Mouse (Mus musculus): Measurements from ENCODE around the gene Hsd17b1.

Hsd17b1 gene

DNA sequence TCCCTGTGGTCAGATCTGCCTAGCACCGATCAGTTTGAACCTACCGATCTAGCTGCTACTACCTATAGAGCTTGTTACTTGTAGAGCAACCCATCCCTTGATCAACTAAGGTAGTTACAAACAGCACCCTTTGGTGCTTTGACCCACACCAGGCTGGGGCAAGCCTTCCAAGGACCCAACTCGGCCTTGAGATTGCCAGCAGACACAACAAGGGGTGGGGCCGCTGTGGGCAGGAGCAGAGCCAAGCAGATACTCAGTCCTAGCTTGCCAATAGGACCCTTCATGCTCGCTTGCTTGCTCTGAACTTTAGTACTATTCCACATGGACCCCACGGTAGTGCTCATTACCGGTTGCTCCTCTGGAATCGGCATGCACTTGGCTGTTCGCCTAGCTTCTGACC, at the start of gene Hsd17b1:
Hsd17b1 (plus strand) TSS at position 291 of the 400 bp plus-strand sequence.
- no peak for DNase-seq (ENCODE audit: extremely low read depth, insufficient read length, low spot score)

DNA sequence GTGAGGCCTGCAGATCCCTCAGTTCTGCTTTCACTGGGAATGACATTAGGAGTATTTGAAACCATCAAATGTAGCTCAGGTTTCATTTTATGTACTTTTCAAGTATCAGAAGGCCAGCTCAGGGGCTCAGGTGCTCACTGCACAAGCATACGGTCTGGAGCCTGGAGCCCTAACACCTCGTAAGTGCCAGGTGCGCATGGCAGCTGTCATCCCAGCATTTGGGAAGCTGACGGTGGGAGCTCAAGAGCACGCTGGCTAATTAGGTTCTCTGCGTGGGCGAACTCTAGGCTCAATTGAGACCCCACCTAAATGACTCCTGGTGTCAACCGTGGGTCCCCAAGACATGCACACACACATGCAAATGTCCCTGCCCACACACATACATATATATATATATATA, 48.9 kb upstream of the Hsd17b1 start:
- no peak for DNase-seq (ENCODE audit: extremely low read depth, insufficient read length, low spot score)

DNA sequence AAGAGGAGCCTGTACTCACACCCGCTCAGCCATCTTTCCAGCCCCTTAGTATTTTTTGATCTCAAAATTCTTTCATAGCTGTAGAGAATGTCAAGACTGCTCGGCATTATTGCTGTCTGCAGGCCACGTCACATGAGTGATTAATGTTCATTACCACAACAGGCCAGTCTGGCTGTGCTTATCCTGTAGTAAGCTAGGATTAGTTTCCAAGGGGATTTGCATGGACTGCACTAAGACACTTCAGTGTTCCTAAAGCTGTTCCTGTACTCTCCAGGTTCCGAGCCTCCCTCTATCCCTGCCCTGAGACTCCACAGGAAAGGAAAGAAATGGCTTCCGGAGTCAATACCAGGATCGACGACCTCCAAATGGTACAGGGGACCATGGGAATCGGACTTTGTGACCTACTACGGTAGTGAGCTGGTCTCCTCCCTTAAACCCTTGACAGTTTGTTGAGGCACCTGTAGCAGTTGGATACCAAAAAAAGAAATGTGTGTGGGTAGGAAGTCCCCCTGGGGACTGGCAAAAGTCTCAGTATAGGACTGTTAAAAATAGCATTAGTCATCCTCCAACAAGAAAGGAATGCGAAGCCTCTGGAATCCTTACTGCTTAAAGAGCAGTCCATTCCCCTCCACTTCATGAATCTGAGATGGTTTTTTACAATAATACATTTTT, 47.9 kb upstream of the Hsd17b1 start:
- DNase-seq (ENCODE audit: extremely low read depth, insufficient read length, low spot score): no peak

DNA sequence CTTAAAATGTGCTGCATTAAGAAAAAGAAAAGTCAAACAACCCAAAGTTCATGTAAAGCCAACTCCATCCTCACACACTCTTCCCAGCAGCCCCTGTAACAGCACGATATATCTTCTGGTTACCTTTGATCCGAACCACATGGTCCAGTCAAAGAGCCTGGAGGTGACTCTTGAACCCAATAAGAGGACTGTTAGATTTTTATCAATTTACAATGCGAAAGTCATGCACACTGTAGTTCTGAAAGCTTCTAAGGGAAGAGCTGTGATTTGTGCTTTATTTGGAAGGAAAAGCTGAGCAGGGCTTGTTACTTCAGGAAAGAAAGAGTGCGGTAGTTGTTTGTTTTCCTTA, 47.4 kb upstream of the Hsd17b1 start:
- no peak for DNase-seq (ENCODE audit: extremely low read depth, insufficient read length, low spot score)

DNA sequence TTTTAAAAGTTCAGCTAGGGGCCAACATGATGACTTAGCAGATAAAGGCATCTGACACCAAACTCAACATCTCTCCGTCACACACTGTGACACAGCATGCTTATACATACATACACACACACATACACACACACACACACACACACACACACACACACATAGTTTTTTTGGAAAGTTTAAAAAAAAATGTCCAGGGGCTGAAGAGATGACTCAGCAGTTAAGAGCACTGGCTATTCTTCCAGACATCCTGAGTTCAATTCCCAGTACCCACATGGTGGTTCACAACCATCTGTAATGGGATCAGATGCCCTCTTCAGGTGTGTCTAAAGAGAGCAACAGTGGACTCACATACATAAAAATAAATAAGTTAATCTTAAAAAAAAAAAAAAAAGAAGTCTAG, 46.7 kb upstream of the Hsd17b1 start:
- no peak for DNase-seq (ENCODE audit: extremely low read depth, insufficient read length, low spot score)

DNA sequence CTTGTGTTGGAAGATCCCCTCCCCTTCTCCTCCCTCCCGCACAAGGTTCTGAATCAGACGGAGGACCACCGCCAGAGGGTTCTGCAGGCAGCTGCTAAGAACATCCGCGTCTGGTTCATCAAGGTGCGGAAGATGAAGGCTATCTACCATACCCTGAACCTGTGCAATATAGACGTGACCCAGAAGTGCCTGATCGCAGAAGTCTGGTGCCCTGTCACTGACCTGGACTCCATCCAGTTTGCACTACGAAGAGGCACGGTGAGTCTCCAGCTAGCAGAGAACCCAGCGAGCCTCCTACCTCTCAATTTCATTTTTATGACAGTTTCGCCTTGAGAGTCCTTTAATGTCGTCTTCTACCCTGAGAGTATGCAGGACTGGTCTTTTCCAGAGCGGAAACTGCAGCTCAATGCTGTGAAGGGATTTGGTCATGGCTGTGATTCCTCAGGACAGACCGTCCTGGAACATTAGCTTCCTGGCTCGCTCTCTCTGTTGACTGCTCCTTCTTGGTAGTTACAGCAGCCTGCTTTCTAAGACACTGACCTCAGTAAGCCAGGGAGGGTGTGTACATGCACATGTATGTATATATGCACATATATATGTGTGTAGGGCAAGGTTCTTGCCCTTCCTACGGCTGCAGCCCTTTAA, 44.2 kb upstream of the Hsd17b1 start:
- DNase-seq (ENCODE audit: extremely low read depth, insufficient read length, low spot score): no peak

DNA sequence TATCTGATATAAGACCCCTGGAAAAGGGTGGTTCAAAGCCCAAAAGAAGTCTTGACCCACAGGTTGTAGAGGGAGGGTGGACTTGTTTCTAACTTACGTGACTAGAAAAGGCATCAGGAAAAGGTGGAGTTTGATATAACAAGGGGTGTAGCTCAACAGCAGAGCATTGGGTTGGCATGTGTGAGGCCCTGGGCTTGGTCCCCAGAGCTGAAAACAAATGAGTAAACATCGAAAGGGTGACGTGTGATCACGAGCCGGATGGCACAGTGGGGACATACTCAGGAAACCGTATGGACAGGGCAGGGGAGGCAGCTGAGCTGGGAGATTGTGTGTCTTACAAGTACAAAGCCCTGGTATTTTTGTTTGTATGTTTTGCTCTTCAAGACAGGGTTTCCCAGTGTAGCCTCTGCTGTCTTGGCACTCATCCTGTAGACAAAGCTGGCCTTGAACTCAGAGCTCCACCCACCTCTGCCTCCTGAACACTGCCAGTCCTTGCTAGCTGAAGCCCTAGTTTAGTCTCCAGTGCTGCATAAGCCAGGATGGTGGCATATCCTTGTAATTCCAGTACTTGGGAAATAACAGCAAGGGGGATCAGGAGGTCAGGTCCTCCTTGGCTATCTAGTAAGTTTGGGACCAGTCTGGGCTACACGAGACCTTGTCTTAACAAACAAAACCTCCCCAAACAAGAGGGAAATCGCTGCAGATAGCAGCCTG, 43.4 kb upstream of the Hsd17b1 start:
- DNase-seq (ENCODE audit: extremely low read depth, insufficient read length, low spot score): no peak

DNA sequence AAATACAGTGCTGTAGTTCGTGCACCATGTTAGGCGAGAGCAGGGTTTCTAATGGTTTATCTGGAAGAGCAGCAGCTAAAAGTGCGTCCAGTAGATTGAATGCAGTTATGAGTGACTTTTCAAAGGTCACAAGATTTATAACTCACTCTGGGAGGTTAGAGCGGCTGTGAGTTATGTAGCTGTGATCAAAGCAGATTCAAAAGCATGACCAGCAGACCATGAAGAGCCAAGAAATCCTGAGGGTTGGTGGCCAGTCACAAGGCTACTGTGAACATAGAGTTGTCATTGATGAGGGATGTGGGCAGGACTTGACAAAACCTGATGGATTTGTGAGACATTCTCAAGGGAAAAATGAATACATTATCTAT, 42.9 kb upstream of the Hsd17b1 start:
- DNase-seq (ENCODE audit: extremely low read depth, insufficient read length, low spot score): no peak

DNA sequence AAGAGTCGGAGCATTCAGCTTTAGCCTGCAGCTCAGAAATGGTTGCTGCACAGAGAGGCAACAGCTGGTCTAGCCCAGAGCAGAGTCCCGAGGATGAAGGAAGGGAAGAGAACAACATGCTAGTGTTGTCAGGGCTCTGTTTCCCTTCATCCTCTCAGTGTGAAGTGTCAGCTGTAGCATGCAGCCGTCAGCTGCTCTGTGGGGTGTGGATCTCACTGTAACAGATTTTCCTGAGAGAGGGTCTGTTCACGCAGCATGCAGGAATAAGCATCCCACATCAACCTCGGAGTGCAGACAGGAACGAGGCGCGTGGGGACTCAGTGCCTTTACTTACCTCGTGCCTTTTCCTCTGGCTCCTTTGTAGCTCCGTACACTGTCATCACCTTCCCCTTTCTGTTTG, 40.4 kb upstream of the Hsd17b1 start:
- no peak for DNase-seq (ENCODE audit: extremely low read depth, insufficient read length, low spot score)

DNA sequence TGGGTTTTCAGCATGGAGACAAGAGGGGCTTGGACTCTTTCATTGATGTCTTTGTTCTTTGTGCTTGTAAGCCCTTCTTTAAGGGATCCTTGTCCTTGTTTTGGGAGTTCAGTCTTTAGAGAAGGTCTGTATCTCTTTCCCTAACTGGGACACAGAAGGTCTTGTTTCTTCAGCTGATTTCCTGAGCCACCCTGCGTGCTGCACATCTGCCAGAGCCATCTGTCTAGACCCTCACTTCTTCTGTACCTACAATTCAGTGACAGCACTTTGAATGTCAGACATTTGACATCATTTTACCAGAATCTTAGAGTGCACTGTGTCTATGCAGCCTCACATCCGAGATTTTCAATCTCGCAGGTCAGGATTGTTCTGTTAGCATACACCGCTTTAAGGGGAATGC, 32.4 kb upstream of the Hsd17b1 start:
- DNase-seq (ENCODE audit: extremely low read depth, insufficient read length, low spot score): no peak

DNA sequence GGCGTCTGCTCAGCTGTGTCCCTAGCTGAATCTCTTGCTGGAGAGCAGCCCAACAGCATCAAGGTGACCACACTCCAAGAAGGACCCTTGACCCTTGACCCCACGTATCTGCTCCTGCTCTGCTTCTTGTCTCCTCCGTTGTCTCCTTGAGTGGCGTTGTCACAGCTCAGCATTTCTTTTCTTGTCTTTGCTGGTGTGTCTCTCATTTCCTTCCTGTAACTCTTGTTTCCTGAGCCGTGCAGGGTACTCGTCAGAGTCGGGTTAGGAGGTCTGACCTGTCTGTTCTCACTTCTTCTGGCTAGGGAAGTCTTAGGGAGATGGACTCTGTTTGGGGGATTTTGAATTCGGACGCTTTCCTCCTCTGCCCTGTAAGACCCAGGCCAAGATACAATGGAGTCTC, 31.8 kb upstream of the Hsd17b1 start:
- no peak for DNase-seq (ENCODE audit: extremely low read depth, insufficient read length, low spot score)

DNA sequence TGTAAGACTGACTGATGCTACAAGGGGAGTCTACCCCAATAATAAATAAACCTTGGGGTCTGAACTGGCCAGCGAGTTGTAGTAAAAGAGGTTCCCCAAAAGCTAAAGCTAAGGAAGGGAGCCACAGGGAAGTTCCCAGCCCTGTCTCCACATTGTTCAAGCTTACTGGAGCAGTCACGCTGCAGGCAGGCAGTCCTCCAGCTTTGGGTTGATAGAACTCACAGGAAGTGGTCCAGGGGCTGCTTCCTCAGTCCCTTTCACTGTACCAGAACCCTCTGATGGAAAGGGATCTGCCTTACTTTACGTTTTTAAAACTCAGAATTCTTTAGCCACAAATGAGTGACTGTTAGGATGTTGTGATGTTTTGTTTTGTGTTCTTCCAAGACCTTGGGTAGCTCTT, 30.7 kb upstream of the Hsd17b1 start:
- DNase-seq (ENCODE audit: extremely low read depth, insufficient read length, low spot score): no peak

DNA sequence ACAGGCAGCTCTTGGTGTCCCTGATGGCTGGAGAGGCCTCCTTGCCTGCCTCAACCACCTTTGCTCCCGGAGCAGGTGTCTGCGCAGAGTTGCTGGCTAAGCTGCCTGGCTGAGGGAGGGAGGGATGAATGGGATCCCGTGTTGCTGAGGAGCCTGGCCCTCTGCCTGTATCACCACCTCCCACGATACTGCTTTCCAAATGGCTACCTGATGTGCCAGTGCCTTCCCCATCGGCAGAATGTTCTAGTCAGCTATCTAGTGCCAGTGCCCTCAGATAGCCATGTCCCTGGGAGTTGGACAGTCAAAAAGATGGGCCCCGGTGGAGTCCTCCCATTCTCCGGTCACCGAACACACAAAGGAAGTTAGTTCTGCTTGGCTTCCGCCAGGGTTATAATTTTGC, 27.9 kb upstream of the Hsd17b1 start:
- DNase-seq (ENCODE audit: extremely low read depth, insufficient read length, low spot score): no peak

DNA sequence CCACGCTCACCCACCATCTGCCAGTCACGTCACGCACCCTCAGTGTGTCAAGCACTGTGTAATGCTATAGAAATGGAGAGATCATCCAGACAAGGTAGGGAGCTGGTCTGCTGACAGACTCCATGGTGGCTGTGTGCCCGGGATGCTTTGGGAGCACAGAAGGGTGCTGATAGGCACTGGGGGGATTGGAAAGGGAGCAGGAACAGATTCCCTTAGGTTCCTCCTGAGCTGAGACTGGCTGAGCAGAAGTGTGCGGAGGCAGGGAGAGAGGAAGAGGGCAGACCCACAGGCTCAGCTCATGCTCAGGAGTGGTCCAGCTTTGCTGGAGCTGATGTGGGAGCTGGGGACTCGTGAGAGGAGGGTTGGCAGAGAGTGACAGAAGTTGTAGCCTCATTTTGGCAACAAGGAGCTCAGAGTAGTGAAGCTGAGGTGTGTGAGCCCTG, 27.1 kb upstream of the Hsd17b1 start:
- DNase-seq (ENCODE audit: extremely low read depth, insufficient read length, low spot score): no peak

DNA sequence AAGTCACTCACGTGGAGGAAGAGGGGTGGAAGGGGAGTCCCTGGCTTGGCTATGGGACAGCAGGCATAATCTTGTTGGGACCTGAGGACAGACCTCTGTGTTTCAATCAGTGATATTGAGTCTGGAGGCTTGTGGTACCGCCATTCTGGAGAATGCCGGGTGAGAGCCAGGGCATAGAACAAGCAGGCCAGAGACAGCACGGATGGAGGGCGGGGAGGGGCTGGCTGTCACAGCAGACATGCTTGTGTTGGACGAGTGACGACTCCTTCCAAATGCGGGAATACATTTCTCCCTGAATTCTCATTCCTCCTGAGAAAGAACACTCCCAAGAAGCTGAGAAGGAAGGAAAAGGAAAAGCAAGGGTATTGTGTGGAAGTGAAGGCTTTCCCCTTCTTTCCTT, 26.6 kb upstream of the Hsd17b1 start:
- DNase-seq (ENCODE audit: extremely low read depth, insufficient read length, low spot score): no peak

DNA sequence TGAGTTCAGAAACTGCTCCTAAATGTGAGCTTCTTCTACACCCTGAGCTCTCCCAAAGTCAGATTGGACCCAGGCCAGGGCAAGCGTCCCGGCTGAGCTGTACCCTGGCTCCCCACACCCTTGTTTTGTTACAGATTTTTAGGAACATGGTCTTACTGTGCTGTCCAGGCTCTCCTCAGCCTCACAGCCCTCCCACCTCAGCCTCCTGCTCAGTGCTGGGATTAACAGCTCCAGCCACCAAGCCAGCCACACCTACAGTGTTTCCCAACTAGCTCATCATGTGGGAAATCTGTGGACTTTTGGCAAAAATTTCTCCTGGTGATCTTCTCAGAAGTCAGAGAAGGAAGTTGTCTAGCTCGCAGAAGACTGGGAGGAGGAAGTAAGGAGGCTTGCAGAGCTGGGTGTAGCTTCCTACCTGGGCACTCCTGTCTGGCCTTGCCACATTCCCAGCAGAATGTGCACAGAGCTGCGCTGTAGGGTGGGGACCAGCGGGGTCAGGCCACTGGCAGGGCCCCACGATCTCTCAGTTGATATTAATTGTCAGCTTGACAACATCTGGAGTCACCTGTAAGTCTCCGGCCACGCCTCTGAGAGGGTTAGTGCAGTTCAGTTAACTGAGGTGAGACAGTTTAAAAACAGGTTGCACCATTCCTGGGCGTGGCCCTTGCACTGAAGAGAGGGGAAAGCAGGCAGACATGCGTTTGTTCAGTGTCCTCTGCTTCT, 25.3 kb upstream of the Hsd17b1 start:
- DNase-seq (ENCODE audit: extremely low read depth, insufficient read length, low spot score): no peak

DNA sequence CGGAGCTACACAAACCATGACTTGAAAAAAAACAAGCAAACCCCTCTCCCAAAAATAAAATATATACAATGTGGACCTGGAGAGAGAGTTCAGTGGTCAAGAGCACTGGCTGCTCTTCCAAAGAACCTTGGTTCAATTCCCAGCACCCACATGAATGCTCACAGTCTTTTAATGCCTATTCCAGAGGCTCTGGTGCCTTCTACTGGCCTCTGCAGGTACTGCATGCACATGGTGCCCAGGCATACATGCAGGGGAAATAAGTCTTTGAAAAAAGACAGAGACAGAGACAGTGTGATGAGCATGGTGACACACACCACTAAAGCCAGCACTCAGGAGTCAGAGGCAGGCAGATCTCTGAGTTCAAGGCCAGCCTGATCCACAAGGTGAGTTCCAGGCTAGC, 24.2 kb upstream of the Hsd17b1 start:
- no peak for DNase-seq (ENCODE audit: extremely low read depth, insufficient read length, low spot score)

DNA sequence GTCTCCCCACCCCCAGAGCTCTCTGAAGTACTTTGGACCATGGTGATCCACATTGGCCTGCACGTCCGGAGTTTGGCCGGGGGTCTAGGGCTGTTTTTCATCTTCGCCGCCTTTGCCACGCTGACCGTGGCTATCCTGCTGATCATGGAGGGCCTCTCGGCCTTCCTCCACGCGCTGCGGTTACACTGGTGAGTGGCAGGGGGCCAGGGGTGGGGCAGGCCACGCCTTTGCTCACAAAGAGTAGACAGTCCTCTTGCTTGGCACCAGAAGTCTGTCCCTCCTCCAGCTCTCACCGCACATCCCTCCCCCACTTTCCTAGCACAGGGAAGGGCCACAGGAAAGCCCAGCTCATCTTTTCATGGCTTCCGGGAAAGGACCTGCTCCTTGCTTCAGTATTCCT, 22.8 kb upstream of the Hsd17b1 start:
- DNase-seq (ENCODE audit: extremely low read depth, insufficient read length, low spot score): peak; percentile 66

DNA sequence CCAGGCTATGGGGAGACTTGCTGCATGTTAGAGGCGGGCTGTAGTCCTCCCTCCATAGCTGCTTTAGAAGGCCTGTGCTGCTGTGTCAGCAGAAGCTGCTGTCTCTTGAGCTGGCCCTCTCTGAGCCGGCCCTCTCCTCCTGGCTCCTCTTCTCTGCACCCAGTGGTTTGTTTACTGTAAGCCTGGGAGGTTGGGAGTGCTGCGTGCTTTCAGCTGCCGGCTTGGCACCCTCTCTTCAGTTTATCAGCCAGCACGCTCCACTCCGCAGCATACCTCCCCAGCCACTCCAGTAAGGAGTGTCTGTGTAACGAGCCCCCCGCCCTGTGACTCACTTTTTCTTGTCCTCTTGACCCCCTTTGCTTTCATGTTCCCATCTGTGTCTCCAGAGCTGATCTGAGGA, 21.3 kb upstream of the Hsd17b1 start:
- no peak for DNase-seq (ENCODE audit: extremely low read depth, insufficient read length, low spot score)

DNA sequence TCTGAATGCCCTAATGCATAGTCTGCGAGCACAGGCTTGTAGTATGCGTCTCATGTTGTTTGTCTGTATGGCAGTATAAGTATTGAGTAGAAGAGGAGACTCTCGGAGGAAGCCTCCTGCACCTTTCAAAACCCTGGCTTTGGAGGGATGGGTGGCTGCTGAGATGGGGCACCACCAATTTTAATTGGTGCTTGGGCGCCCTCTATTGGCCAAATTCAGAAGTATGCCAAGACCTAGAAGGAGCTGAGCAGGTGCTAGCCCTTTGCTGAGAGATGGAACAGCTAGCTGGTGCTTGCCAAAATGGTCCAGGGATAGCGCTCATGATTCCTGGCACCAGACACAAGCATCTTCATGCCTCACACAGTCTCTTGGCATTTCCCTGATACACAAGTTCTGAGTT, 20.4 kb upstream of the Hsd17b1 start:
- no peak for DNase-seq (ENCODE audit: extremely low read depth, insufficient read length, low spot score)

DNA sequence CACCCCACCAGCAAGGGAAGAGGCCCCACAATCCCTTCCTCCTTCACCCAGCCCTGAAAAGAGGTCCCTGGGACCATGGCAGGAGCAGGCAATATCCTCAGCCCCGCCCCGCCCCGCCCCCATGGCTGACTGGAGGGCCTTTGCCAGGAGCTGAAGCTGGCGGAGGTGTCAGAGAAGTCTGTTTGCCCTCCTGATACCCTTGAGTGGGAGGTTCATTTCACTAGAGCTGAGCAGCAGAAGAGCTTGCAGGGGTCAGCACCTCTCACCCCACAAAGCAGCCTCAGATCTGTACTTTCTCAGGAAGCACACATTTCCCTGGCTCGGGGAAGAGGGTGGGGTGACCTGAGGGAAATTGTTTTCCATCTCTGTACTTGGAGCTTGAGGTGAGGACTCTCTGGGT, 19.5 kb upstream of the Hsd17b1 start:
- no peak for DNase-seq (ENCODE audit: extremely low read depth, insufficient read length, low spot score)

DNA sequence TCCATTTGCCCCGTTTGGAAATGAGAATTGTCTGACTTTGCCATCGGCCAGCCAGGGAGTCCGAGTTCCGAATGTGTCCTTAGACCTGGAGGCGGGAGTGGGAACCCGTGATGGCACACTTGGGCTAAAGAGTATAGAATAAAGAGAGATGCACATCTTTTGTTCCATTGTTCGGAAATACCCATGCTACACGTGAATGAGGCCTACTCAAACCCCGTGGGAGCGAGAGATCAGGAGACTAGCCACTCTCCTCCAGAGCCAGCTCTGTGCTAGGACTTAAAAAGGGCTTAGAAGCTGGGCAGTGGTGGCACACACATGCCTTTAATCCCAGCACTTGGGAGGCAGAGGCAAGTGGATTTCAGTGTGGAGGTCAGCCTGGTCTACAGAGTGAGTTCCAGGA, 18.7 kb upstream of the Hsd17b1 start:
- no peak for DNase-seq (ENCODE audit: extremely low read depth, insufficient read length, low spot score)
